Mouse (Mus musculus) urinary bladder, postnatal 36 days (tissue): ENCODE measurements around the gene Col5a1.

Experiments used
- DNase-seq, 2 experiments: peaks; one replicate each; pipeline ENCODE4 v3.0.0; 2022; ENCODE audit warnings: low spot score in 2 of 2, mixed read lengths in 1 of 2

Gene Col5a1

DNA sequence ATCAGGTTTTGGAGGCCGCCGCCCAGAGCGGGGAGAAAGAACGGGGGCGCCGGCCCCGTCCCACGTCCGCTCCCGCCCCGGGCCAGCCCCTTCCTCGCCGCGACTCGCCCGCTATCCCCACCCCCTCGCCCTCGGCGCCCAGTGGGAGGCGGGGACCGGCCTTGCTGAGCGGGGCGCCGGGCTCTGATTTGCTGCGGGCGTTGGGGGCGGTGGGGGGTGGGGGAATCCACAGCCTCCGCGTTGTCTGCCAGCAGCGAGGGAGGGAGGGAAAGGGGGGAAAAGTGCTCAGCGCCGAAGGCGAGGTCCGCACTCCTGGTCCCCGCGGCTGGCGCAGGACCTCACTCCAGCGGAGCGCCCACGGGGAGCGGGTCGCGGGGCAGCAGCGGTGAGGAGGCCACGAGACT, at the start of gene Col5a1:
Gene Col5a1 (plus strand): TSS at position 278 of the 404 bp plus-strand sequence.
- DNase-seq, result peak; percentile 64 to 76

DNA sequence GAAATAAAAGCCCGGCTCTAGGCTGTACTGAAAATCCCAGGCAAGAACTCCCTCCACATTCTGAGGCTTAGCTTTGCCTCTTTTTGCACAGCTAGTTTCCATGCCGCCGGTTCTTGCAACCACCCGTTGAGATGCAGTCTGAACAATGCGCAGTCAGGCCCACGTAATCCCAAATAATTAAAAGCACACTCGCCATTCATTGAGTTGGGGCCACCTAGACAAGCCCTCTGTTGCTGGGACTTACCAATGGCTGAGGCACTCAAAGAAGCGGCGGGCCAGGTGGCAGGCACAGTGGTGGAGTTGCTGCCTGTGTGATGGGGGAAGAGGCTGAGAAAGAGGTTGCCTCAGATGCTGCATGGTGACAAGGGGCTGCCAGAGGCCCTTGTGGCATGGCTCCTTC, 48.1 kb upstream of the Col5a1 start:
- no peak for DNase-seq

DNA sequence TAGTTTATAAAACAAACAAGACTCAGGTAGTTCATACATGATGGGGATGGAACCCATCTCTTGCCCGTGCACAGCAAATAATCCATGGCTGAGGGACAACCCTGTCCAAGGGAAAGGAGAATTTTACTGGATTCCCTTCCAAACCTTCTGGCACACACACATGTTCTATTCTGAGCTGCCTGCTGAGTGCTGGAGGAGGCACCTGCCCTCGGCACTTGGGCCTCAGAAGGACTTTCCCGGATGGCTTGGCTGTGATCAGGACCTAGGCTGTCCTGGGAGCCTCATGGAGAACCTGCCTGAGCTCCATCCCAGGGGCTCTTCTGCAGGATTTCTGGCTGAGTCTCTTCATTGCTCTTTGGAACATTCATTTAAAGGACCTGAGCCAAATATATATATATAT, 45.3 kb upstream of the Col5a1 start:
- DNase-seq, result no peak

DNA sequence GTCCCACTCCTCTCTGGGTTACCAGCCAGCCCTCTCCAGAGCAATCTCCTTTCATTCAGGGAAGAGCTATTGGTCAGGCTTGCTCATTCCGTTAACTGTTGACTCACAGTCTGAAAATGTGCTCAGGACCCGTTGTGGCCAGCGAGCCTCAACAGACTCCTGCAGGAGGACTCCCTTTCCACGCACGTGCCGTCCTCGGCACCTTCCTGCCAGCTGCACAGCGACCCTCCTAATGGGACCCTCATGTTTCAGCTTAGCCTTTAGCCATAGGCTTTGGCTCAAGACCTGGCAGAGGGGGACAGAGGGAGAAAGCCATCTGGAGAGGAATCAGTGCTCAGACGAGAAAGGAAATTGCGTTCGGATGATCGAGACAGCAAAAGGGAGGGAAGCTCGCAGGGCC, 43.3 kb upstream of the Col5a1 start:
- no peak for DNase-seq

DNA sequence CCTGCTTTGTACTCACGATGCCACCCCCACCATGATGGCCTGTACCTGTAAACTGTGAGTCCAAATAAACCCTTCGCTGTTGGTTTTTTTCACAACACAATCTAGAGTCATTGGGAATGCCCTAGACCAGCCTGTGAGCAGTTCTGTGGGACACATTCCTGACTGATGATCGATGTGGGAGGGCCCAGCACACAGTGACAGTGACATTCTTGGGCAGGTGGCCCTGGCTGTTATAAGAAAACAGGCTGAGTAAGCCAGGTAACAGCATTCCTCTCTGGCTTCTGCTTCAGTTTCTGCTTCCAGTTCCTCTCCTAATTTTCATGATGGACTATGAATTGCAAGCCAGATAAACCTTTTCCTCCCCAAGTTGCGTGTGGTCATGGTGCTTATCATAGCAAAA, 41.3 kb upstream of the Col5a1 start:
- no peak for DNase-seq

DNA sequence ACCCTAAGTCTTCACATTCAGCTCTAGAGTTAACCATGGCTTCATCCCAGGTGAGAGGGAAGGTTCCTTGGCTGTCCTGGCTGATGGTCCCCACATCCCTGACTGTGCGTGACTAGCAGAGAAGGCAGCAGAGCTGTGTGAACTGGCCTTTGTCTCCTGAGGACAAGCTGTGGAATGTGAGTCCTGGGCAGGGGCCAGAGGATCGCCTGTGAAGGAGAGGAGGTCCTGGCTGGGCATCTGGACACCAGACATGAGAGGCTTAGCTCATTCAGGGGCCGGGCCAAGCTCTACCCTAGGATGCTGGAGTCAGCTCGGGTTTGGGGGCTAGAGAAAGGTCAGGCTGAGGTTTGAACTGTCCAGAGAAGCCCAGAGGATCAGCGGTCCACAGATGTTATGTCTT, 39.2 kb upstream of the Col5a1 start:
- DNase-seq, result peak in 1 of 2 experiments; percentile 25

DNA sequence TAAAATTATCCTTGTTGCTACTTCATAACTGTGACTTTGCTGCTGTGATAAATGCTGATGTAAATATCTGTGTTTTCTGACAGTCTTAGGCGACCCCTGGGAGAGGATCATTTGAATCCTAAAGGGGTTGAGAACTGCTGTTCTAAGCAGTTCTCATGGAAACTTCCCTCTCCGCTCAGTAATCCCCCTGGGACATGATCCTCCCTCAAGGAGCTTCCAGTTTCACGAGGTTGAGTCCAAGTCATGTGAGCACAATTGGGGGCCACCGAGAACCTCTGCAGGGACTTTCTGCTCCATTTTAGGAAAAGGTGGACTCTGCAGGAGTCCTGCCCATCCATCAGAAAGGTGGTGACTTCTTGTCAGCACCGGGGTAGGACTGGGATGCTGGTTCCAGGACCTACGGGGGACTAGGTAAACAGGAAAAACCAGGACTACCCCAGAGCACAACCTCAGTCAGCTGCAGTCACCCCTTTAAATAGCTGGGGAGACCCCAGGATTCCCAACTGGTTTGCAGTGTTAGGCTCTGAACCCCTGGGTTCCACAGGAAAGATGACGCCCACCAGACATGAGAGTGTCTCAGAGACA, 38.3 kb upstream of the Col5a1 start:
- DNase-seq, result no peak

DNA sequence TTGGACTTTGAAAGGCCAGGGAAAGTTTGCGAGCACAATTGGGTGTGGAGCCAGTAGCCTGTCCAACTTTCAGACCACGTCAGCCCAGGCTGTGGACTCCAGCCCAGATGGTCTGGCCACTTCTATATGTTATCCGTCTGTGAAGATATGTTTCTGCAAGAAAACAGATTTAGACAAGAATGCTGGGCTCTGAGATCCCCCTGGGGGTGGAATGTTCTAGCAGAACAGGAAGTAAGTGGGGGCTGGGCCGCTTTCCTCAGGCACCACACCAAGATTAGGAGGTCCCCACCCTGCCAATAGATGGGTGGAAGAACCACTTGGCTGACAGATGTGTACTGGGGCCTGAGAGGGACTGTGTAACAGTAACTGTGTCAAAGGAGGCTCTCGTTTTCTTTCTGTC, 37.8 kb upstream of the Col5a1 start:
- DNase-seq, result peak in 1 of 2 experiments; percentile 40

DNA sequence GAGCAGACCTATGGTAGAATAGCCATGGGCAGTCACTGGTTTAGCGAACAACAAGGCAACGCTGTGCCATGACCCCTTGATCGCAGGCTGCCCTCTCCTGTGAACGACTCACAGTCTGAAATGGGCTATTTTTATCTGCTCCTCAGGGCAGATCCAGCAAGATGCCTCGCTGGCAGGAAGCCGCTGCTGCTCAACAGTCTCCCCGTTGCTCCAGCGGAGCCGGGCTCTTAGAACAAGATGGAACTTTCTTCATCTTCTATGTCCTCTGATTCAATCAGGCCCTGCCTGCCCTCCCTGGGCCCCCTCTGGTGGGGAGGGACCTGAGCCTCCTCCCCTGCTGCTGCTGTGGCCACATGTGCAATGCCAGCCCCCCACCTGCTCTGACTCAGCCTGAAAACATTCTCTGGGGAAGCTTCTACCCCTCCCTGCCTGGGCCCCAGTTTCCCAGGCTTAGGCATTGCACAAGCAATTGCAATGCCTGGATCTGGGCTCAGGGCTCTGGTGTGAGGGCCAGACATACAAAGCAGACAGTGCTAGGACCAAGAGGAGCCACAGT, 27.8 kb upstream of the Col5a1 start:
- peak; percentile 39 to 71 for DNase-seq

DNA sequence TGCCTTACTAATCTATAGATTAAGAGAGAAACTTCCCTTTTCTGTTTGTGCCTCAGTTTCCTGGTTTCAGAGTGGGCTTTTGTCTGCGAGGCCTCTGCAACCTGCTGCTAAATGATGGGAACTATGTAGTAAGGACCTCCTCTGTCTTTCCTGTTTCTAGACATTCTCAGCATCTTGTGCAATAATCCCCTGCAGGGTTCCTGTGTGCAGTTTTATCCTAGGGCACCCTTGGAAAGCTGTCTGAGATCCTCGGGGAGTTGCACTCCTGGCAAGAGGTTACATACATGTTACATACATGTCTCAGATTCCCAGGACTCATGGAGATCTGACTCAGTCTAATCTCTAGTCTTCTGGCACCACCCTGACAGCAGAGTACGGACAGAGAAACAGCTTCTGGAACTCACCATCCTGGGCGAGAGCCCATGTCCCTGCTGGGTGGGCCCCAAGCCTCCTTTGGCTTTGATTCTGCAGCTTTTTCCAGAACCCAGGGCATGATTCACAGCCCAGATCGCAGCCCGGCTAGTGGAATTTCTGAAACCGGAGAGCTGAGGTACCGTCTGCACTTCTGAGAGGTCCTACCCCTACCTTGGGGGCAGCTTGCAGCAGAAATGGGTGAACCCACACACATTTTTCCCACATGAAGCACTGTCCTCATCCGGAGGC, 24.5 kb upstream of the Col5a1 start:
- peak; percentile 19 to 31 for DNase-seq

DNA sequence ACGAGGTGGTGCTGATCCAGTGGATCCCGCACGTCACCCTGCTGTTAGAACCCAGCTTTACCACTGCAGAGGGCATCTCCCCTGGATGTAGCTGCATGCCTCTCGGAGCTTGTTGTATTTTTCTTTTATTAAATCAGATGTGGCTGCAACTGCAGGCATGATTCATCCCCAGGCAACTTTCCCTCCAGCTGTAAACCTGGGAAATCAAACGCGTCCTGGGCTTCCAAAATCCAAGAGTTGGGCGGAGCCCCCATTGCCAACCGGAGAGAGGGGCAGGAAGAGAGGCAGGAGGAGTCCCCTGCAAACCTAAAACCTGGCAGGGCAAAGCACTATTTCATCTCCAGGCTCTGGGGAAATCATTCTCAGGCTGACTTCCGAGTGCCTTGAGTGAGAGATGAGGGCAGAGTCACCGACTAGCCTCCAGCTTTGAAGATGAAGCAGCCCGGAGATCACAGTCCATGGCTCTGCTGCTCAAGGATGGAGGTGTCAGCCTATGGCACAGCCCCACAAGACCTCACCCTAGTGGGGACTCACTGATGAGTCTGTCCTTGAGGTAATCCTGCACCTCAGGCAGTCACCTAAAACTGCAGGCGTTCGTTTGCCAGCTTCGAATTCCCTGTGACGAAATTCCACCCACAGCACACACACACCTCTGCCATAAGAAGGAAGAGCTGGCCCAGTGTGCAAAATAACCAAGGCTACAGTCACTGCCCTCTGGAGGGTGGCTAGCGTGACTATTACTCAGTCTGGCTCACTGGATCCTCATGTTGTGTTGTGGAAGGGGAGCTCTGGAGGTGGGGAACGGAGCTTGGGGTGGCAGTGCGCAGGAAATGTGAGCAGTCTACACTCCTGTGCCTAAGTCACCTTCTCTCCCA, 21.5 kb upstream of the Col5a1 start:
- DNase-seq, result no peak

DNA sequence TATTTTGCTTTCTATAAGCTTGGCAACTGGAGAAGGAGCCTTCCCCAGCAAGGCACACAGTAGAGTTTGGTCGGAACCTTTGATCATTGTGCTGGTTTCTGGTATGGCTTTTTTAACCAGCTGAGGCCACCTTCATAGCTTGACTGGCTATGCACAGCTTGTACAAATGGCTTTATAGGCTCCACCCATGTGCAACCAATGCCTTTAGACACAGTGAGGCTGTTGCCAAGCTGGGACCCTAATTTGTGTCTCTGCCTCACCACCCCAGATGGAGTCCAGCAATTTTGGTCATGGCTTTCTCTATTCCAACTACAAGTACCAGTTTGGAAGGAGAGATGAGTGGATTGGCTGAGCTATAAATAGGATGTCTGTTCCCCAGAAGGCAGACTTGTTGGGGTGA, 15.6 kb upstream of the Col5a1 start:
- DNase-seq, result no peak

DNA sequence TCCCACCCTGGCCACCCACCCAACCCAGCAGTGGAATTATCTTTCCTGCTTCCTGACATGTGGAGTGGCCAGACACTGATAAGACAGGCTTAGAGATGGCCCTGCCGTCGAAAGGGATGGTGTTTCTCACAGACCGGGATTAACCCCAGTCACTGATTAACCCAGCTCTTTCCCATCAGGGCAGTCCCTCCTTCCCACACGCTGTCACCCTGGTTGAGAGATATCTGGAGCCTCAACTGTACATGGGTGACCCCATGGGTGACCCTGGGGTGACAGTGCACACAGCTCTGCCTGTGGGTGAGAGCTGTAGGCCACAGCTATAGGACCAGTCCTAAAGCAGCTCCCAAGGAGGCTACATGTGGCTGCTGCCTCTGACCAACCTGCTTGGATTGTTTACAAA, 15.2 kb upstream of the Col5a1 start:
- no peak for DNase-seq

DNA sequence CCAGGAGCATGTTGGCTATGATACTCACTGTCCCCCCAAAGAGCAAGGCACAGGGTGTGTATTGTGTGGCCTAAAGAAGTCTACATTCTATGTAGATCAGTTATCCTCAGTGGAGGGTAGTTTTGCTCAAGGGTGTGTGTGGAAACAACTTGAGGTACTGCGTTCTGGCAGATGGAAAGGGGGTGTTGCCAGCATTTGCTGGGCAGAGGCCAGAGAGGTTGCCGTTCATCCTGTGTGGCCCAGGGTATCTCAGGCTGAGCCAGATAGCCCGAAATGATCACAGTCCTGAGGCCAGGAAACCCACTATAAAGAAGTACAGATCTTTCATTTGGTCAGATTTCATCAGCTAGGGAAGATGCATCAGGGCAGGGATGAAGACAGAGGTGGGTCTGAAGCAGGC, 13.9 kb upstream of the Col5a1 start:
- no peak for DNase-seq

DNA sequence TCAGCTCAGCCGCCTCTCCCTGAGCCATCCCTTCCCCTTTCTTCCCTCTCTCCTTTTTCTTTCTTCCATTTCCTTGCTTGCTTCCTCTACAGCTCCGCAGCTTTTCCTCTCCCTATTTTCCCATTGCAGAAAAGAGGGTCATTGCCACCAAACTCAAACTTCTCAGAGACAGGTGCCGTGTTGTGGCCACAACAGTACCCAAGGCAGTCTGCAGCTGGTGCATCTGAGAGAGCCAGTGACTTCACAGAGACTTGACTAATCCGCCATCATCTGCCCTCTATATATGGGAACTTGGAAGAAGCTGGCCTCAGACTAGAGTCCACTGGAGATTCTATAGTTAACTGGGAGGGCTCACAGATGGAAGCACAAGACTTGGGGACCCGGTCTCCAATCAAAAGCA, 13.2 kb upstream of the Col5a1 start:
- no peak for DNase-seq

DNA sequence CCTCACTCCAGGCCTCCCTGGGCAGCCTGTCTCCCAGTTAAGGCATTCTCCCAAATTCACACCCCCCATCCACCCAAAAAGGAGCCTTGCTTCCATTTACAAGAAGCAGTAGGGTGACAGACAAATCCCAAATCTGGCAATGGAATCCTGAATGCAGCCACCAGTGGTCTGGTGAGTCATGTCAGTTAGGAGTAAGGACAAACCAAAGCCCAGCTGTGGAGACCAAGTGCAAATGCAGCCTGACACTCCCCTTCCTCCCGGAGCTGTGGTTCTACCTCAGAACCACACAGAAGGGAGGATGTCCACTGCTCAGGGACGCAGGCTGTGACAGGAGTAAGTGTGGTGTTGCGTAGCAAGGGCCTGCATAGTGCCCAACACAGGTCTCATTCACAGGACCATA, 11.6 kb upstream of the Col5a1 start:
- DNase-seq, result no peak

DNA sequence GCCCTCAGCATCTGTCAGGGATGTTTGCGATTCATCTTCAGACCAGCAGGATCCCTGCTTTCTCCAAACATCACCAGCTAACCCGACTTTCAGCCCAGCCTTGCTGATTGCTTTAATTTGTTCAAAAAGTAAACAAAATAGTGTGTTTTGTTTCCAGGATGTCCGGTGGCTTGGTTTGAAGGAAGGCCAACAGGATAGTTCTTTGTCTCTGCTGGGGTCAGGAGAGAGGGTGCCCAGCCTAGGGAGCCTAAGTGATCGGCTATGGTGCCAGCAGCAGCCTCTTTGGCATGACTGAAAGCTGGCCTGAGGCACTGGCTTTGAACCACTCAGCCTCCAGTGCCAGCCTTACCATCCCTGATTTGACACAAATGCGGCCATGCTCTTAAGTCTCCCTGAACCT, 11.0 kb upstream of the Col5a1 start:
- DNase-seq, result no peak

DNA sequence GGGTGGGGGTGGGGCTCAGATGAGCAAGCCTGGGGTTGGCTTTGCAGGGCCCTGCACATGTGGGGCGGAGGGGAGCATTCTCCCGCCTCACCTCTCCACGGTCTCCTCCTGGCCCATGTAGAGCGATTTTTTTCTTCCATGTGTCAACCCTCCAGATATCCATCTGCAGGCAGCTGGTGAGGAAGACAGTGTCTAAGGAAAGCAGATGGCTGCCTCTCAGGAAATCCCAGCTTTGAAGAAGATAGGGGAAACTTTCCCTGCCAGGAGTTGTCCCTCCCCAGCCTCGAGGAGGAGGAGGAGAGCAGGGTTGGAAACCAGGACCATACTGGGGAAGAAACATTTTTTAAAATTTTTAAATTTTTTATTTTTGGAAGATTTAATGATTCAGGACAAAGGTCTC, 10.4 kb upstream of the Col5a1 start:
- no peak for DNase-seq

DNA sequence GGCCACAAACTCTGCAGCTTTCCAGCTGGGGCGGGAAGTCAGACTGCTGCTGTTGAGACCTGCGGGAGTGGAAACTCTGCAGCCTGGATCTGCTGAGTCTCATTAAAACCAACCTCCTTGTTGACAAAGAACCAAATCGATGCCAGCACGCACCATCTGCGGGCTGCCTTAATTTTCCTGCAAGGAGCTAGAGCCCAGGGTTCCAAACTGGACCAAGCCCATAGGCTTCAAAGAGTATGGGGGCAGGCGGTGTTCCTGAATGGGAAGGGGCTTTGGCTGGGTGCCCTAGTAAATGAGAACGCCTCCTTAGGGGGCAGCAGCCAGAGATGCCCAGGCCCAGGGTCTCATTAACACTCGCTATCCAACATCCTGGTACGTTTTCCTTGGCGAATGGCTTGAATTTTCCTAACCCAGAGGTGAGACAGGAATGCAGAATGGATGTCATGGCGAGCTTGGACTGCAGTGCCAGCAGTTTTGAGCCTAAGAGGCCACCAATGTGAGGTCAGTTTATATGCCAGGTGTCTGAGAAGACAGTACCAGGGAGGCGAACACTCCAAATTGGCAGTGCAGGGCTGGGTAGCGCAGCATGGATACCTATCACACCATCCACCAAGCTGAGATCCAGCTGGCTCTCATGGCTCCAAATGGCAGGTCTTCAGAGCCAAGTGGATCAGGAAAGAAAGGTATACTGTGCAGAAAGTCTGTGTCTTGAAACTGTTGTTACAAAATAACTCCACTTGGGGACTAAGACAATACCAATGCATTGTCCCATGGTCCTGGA, 9.3 kb upstream of the Col5a1 start:
- DNase-seq, result no peak

DNA sequence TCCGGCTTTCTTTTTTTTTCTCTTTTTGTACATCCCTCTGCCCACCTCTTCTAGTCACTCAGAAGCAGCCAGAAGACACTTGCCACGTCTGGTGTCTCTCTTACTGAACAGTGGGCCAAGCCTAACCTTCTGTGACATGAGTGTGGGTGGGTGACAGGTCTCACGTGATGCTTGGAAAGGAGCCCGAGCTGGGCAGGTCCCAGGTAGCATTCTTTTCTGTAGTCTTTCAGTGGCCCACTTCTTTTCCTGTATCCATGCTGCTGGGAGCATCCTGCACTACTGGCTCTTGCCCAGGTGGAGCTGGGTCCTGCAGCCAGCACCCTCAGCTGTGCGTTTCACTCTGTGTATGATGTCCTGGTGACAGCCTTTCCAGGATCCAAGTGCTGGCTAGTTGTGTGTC, 8.2 kb upstream of the Col5a1 start:
- DNase-seq, result no peak

DNA sequence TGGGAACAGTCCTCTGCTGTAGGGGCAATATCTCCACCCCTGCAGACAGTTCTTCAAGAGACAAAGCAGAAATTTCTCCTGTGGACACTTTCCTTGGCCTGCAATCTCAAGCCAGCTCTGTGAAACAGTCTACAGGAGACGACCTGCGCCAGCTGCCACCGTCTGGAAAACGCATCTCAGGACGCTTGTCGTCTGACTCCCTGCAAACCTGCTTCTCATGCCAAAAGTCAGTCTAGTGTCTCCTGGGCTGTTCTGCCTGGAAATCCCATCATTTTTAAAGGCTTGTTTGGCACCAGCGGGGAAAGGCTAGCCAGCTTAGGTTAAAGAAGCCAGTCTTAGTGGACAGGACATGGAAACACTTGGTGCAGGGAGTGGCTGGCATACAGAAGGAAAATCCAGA, 2.9 kb upstream of the Col5a1 start:
- no peak for DNase-seq
